Mouse (Mus musculus): ENCODE measurements around the gene Tnfsf9. TPM values are rescaled to one million over a fixed set of nuclear protein-coding genes. Genes with fewer than 3 reads are reported as not detected.
A peak's percentile ranks its signal among the peaks of the same experiment; 100 is the strongest.

Tnfsf9 gene
- polyA plus RNA-seq (2014; fragmentation: Nextera tagmentation; extraction: Ambion mirVana): 11.0 and 11.7 TPM in 2 replicates

- WGBS: under 1% methylated on average over 48 of the region's 61 CpGs
- peak; percentile 77 for ATAC-seq (ENCODE audit: insufficient number of reproducible peaks, insufficient read depth, low FRiP score, low read depth)
- peaks cover 14% of the 10 kb centered on the region for H3K4me1 ChIP-seq (ENCODE audit: control insufficient read depth, insufficient read depth, low read length)
Observed at GRCm38 (mm10) chr17:57105181-57106034, at the start of gene Tnfsf9. Gene Tnfsf9, plus strand, starts transcription at chr17:57105325.

GRCm38 (mm10) chr17:57056246-57056645 is 48.9 kb upstream of the Tnfsf9 start:
- peaks cover 11% of the 10 kb centered on the region; the same call in 1 of the 2 replicates for H3K36me3 ChIP-seq (ENCODE audit: control insufficient read depth, insufficient read depth, low read length)
- H3K4me1 ChIP-seq (ENCODE audit: control insufficient read depth, insufficient read depth, low read length): peaks cover 3% of the 10 kb centered on the region; the same call in 1 of the 2 replicates
- ATAC-seq (ENCODE audit: insufficient number of reproducible peaks, insufficient read depth, low FRiP score, low read depth): no peak
- no peak overlapping the region for H3K4me2 ChIP-seq (replicated peaks; ENCODE audit: low read depth, low read length)
- H3K4me3 ChIP-seq (ENCODE audit: low read depth, low read length): no peak overlapping the region
- no peak overlapping the region for H3K27ac ChIP-seq (ENCODE audit: low read length)
- H3K9ac ChIP-seq (replicated peaks; ENCODE audit: low read depth, low read length): no peak overlapping the region
- no peaks in the 10 kb centered on the region for H3K27me3 ChIP-seq (ENCODE audit: control insufficient read depth, insufficient read depth, low read length)
- H3K9me3 ChIP-seq (ENCODE audit: control insufficient read depth, low read depth, low read length): no peaks in the 10 kb centered on the region
- 86% methylated on average over 3 of the region's 3 CpGs for WGBS

More at GRCm38 (mm10) chr17:57105181-57106034, at the start of gene Tnfsf9:
- H3K27ac ChIP-seq (ENCODE audit: low read length): peak within 1 kb of the TSS; percentile 23; the same call in 1 of the 2 replicates
- H3K4me2 ChIP-seq (replicated peaks; ENCODE audit: low read depth, low read length): peak within 1 kb of the TSS; percentile 74
- peak within 1 kb of the TSS; percentile 54 for H3K4me3 ChIP-seq (ENCODE audit: low read depth, low read length)
- H3K27me3 ChIP-seq (ENCODE audit: control insufficient read depth, insufficient read depth, low read length): no peaks in the 10 kb centered on the region
- H3K9ac ChIP-seq (replicated peaks; ENCODE audit: low read depth, low read length): peak within 1 kb of the TSS; percentile 45
- no peaks in the 10 kb centered on the region for H3K9me3 ChIP-seq (ENCODE audit: control insufficient read depth, low read depth, low read length)
- H3K36me3 ChIP-seq (ENCODE audit: control insufficient read depth, insufficient read depth, low read length): no peaks in the 10 kb centered on the region

GRCm38 (mm10) chr17:57058891-57059485 is 46.1 kb upstream of the Tnfsf9 start, which contains the start of gene Crb3:
Gene Crb3, plus strand, starts transcription at chr17:57059105.
- H3K27ac ChIP-seq (ENCODE audit: low read length): peak within 1 kb of the TSS; percentile 73; the same call in 1 of the 2 replicates
- ATAC-seq (ENCODE audit: insufficient number of reproducible peaks, insufficient read depth, low FRiP score, low read depth): no peak
- whole genome bisulfite sequencing: 2% methylated on average over 17 of the region's 22 CpGs

GRCm38 (mm10) chr17:57059486-57059977 is 45.6 kb upstream of the Tnfsf9 start, which contains the start of gene Slc25a23:
Gene Slc25a23, minus strand, starts transcription at chr17:57059863.
- Histone ChIP-seq H3K4me2 (replicated peaks; ENCODE audit: low read depth, low read length) (peak within 1 kb of the TSS; percentile 74), H3K4me3 (ENCODE audit: low read depth, low read length) (peak within 1 kb of the TSS; percentile 78), H3K9ac (replicated peaks; ENCODE audit: low read depth, low read length) (peak within 1 kb of the TSS; percentile 68), H3K36me3 (ENCODE audit: control insufficient read depth, insufficient read depth, low read length) (no peaks in the 10 kb centered on the region; the same call in 1 of the 2 replicates), H3K27me3 (ENCODE audit: control insufficient read depth, insufficient read depth, low read length) (peaks cover 15% of the 10 kb centered on the region; the same call in 1 of the 2 replicates), H3K27ac (ENCODE audit: low read length) (peak within 1 kb of the TSS; percentile 73), H3K4me1 (ENCODE audit: control insufficient read depth, insufficient read depth, low read length) (peaks cover 3% of the 10 kb centered on the region; the same call in 1 of the 2 replicates), H3K9me3 (ENCODE audit: control insufficient read depth, low read depth, low read length) (no peaks in the 10 kb centered on the region)
- ATAC-seq (ENCODE audit: insufficient number of reproducible peaks, insufficient read depth, low FRiP score, low read depth): peak; percentile 20; the same call in 1 of the 2 replicates
- WGBS: under 1% methylated on average over 37 of the region's 45 CpGs

More at GRCm38 (mm10) chr17:57058891-57059485, 46.1 kb upstream of the Tnfsf9 start, which contains the start of gene Crb3:
- H3K4me3 ChIP-seq (ENCODE audit: low read depth, low read length): peak within 1 kb of the TSS; percentile 78
- H3K36me3 ChIP-seq (ENCODE audit: control insufficient read depth, insufficient read depth, low read length): no peaks in the 10 kb centered on the region; the same call in 1 of the 2 replicates
- H3K9me3 ChIP-seq (ENCODE audit: control insufficient read depth, low read depth, low read length): no peaks in the 10 kb centered on the region
- H3K9ac ChIP-seq (replicated peaks; ENCODE audit: low read depth, low read length): peak within 1 kb of the TSS; percentile 68
- peaks cover 15% of the 10 kb centered on the region; the same call in 1 of the 2 replicates for H3K27me3 ChIP-seq (ENCODE audit: control insufficient read depth, insufficient read depth, low read length)
- peaks cover 3% of the 10 kb centered on the region; the same call in 1 of the 2 replicates for H3K4me1 ChIP-seq (ENCODE audit: control insufficient read depth, insufficient read depth, low read length)
- H3K4me2 ChIP-seq (replicated peaks; ENCODE audit: low read depth, low read length): peak within 1 kb of the TSS; percentile 74

GRCm38 (mm10) chr17:57060231-57060801 is 44.8 kb upstream of the Tnfsf9 start:
- Histone ChIP-seq H3K9me3 (ENCODE audit: control insufficient read depth, low read depth, low read length) (no peaks in the 10 kb centered on the region), H3K36me3 (ENCODE audit: control insufficient read depth, insufficient read depth, low read length) (no peaks in the 10 kb centered on the region; the same call in 1 of the 2 replicates), H3K9ac (replicated peaks; ENCODE audit: low read depth, low read length) (no peak overlapping the region), H3K27me3 (ENCODE audit: control insufficient read depth, insufficient read depth, low read length) (peaks cover 15% of the 10 kb centered on the region; the same call in 1 of the 2 replicates), H3K4me2 (replicated peaks; ENCODE audit: low read depth, low read length) (peak overlapping the region; percentile 74), H3K4me3 (ENCODE audit: low read depth, low read length) (peak overlapping the region; percentile 78), H3K4me1 (ENCODE audit: control insufficient read depth, insufficient read depth, low read length) (peaks cover 3% of the 10 kb centered on the region; the same call in 1 of the 2 replicates), H3K27ac (ENCODE audit: low read length) (peak overlapping the region; percentile 73)
- under 1% methylated on average over 44 of the region's 44 CpGs for WGBS
- peak; percentile 84 for ATAC-seq (ENCODE audit: insufficient number of reproducible peaks, insufficient read depth, low FRiP score, low read depth)

GRCm38 (mm10) chr17:57061069-57061468 is 44.1 kb upstream of the Tnfsf9 start:
- ATAC-seq (ENCODE audit: insufficient number of reproducible peaks, insufficient read depth, low FRiP score, low read depth): no peak
- Histone ChIP-seq H3K9me3 (ENCODE audit: control insufficient read depth, low read depth, low read length) (no peaks in the 10 kb centered on the region), H3K27ac (ENCODE audit: low read length) (peak overlapping the region; percentile 44; the same call in 1 of the 2 replicates), H3K4me1 (ENCODE audit: control insufficient read depth, insufficient read depth, low read length) (peaks cover 3% of the 10 kb centered on the region; the same call in 1 of the 2 replicates), H3K36me3 (ENCODE audit: control insufficient read depth, insufficient read depth, low read length) (no peaks in the 10 kb centered on the region; the same call in 1 of the 2 replicates), H3K4me3 (ENCODE audit: low read depth, low read length) (no peak overlapping the region), H3K9ac (replicated peaks; ENCODE audit: low read depth, low read length) (no peak overlapping the region), H3K4me2 (replicated peaks; ENCODE audit: low read depth, low read length) (peak overlapping the region; percentile 74; the same call in 1 of the 2 replicates), H3K27me3 (ENCODE audit: control insufficient read depth, insufficient read depth, low read length) (peaks cover 15% of the 10 kb centered on the region; the same call in 1 of the 2 replicates)
- WGBS: 40% methylated on average over 10 of the region's 10 CpGs

- WGBS: under 1% methylated on average over 38 of the region's 39 CpGs
- Histone ChIP-seq H3K27ac (ENCODE audit: low read length) (peak overlapping the region; percentile 80), H3K4me3 (ENCODE audit: low read depth, low read length) (peak overlapping the region; percentile 34), H3K4me1 (ENCODE audit: control insufficient read depth, insufficient read depth, low read length) (peaks cover 3% of the 10 kb centered on the region; the same call in 1 of the 2 replicates), H3K4me2 (replicated peaks; ENCODE audit: low read depth, low read length) (peak overlapping the region; percentile 25), H3K27me3 (ENCODE audit: control insufficient read depth, insufficient read depth, low read length) (peaks cover 15% of the 10 kb centered on the region; the same call in 1 of the 2 replicates), H3K9me3 (ENCODE audit: control insufficient read depth, low read depth, low read length) (no peaks in the 10 kb centered on the region), H3K9ac (replicated peaks; ENCODE audit: low read depth, low read length) (peak overlapping the region; percentile 28; the same call in 1 of the 2 replicates), H3K36me3 (ENCODE audit: control insufficient read depth, insufficient read depth, low read length) (no peaks in the 10 kb centered on the region)
- peak; percentile 73 for ATAC-seq (ENCODE audit: insufficient number of reproducible peaks, insufficient read depth, low FRiP score, low read depth)
Observed at GRCm38 (mm10) chr17:57062011-57062521, 43.1 kb upstream of the Tnfsf9 start.
